Mouse (Mus musculus) myocyte (in vitro differentiated cells): ENCODE measurements at regions not wholly inside any gene's neighbourhood (a gene's known extent, or its start where the extent isn't known, plus 50 kb on each side); places are given as distances from the start of the nearest gene placed in this dataset.
"Not testable (repeated sequence)": the region's sequence is repeated elsewhere in the genome, so short reads cannot be mapped to it uniquely, and the experiment has no call there.

Experiments used
- H3K27me3 ChIP-seq: one replicate; pipeline ENCODE4 v1.6.1; 2011; ENCODE audit not compliant: control insufficient read depth, insufficient read depth, insufficient read length
- H3K36me3 ChIP-seq: one replicate; pipeline ENCODE4 v1.6.1; 2011; ENCODE audit not compliant: control insufficient read depth, insufficient read depth
- H3K4me2 ChIP-seq: one replicate; pipeline ENCODE4 v1.6.1; 2011; ENCODE audit warnings: low read depth, control low read depth
- H3K4me3 ChIP-seq: one replicate; pipeline ENCODE4 v1.5.1; 2011; ENCODE audit warnings: mild to moderate bottlenecking, control low read depth, moderate library complexity
- H3K79me2 ChIP-seq: one replicate; pipeline ENCODE4 v1.6.1; 2011; ENCODE audit not compliant: control insufficient read depth, insufficient read depth
- H3ac ChIP-seq: one replicate; pipeline ENCODE4 v1.6.1; 2011; ENCODE audit not compliant: control insufficient read depth, insufficient read length
- CEBPB ChIP-seq: IDR thresholded peaks from 2 replicates; pipeline ENCODE4 v1.6.1; 2011; ENCODE audit warnings: mild to moderate bottlenecking, moderate library complexity; ENCODE audit not compliant: poor library complexity, insufficient read depth, severe bottlenecking
- E2F4 ChIP-seq: IDR thresholded peaks from one replicate; pipeline ENCODE4 v1.6.1; 2011; ENCODE audit warnings: mild to moderate bottlenecking, control low read depth, moderate library complexity; ENCODE audit not compliant: insufficient read depth
- MAX ChIP-seq: IDR thresholded peaks from one replicate; pipeline ENCODE4 v1.6.1; 2011; ENCODE audit warnings: low read depth, mild to moderate bottlenecking, control low read depth
- MYOD1 ChIP-seq, 3 experiments: IDR thresholded peaks; one replicate each; pipeline ENCODE4 v1.6.1; 2011; ENCODE audit warnings: control low read depth in 2 of 3, low read depth in 2 of 3, mild to moderate bottlenecking in 2 of 3, moderate library complexity in 1 of 3; ENCODE audit not compliant: insufficient read length in 2 of 3, control insufficient read depth in 1 of 3
- MYOG ChIP-seq, 3 experiments: IDR thresholded peaks; one replicate each; pipeline ENCODE4 v1.6.1; 2011; ENCODE audit warnings: control low read depth in 2 of 3, low read depth in 2 of 3, mild to moderate bottlenecking in 2 of 3; ENCODE audit not compliant: insufficient read length in 2 of 3, control insufficient read depth in 1 of 3, insufficient read depth in 1 of 3
- POLR2A ChIP-seq: IDR thresholded peaks from one replicate; pipeline ENCODE4 v1.6.1; 2011; ENCODE audit warnings: low read depth, mild to moderate bottlenecking, control low read depth, moderate library complexity; ENCODE audit not compliant: insufficient read length
- POLR2AphosphoS2 ChIP-seq: IDR thresholded peaks from one replicate; pipeline ENCODE4 v1.6.1; 2011; ENCODE audit warnings: low read depth, control low read depth; ENCODE audit not compliant: insufficient read length
- REST ChIP-seq: IDR thresholded peaks from one replicate; pipeline ENCODE4 v1.6.1; 2011; ENCODE audit warnings: mild to moderate bottlenecking, control low read depth, moderate library complexity; ENCODE audit not compliant: insufficient read depth, insufficient read length
- SRF ChIP-seq: IDR thresholded peaks from one replicate; pipeline ENCODE4 v1.6.1; 2011; ENCODE audit warnings: low read depth; ENCODE audit not compliant: control insufficient read depth, insufficient read length
- TCF12 ChIP-seq: IDR thresholded peaks from one replicate; pipeline ENCODE4 v1.6.1; 2011; ENCODE audit warnings: mild to moderate bottlenecking, control low read depth; ENCODE audit not compliant: poor library complexity, insufficient read depth, severe bottlenecking
- TCF3 ChIP-seq: IDR thresholded peaks from one replicate; pipeline ENCODE4 v1.6.1; 2011; ENCODE audit warnings: low read depth, control low read depth; ENCODE audit not compliant: insufficient read length
- USF1 ChIP-seq: IDR thresholded peaks from one replicate; pipeline ENCODE4 v1.6.1; 2011; ENCODE audit warnings: low read depth, mild to moderate bottlenecking, control low read depth, moderate library complexity

DNA sequence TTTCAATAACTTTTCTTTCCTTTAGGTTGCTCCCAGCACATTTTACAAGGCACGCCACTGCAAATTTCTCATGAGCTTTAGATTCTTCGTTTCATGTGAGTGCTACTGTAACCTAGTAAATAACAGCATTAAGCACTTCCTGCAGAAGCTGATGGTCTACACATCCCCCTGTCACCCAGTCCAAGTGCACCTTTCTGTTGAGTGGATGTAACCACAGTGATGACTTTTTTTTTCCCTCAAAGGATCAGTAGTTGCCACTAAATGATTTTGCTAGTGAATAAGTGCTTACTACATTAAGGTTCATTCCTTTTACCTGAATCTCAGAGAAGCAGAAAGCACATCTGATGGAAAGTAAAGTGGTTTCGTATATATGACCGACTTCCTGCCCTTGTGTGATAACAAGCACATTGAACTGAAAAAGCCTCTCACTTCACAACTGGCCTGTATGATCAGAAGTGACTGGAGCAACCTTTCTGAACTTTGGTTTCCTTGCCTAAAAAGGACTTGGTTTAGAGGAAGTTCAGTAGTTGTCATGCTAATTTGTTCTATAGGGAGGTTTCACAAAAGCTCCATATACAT, 453.0 kb upstream of the Klf6 start:
- H3K27me3 ChIP-seq: no peaks in the 10 kb centered on the region
- TF ChIP-seq SRF: no peak
- no peaks in the 10 kb centered on the region for H3K36me3 ChIP-seq
- no peak overlapping the region for H3K4me3 ChIP-seq
- no peaks in the 10 kb centered on the region for H3K79me2 ChIP-seq
- H3K4me2 ChIP-seq: no peak overlapping the region
- no peak overlapping the region for H3ac ChIP-seq

DNA sequence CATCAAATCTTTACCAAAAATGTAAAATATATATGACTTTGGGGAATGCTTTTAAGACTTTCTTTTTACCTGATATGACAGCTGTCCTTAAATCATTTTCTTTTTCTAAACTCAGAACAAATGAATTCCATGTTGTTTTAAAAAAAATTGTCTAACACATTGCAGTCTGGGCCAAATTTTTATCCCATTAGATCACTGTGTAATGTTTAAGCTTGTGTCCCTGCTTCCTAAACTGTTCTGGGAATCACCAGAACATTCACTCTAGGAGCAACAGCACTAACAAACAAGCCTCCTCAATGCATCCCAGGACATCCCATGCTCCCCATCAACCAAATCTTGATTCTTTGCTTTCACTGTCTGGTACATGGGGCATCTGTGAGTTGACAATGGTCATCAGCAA, 449.2 kb upstream of the Klf6 start:
- no peaks in the 10 kb centered on the region for H3K36me3 ChIP-seq
- H3K4me2 ChIP-seq: peak overlapping the region; percentile 4
- H3K4me3 ChIP-seq: no peak overlapping the region
- H3ac ChIP-seq: no peak overlapping the region
- no peaks in the 10 kb centered on the region for H3K27me3 ChIP-seq
- TF ChIP-seq MYOG (IDR thresholded peaks at IDR 0.05; ENCODE audit: control insufficient read depth in 1 of 3, insufficient read depth in 1 of 3, insufficient read length in 2 of 3, low read depth in 2 of 3) (no peak), REST (no peak), E2F4 (no peak), USF1 (no peak)
- no peaks in the 10 kb centered on the region for H3K79me2 ChIP-seq

DNA sequence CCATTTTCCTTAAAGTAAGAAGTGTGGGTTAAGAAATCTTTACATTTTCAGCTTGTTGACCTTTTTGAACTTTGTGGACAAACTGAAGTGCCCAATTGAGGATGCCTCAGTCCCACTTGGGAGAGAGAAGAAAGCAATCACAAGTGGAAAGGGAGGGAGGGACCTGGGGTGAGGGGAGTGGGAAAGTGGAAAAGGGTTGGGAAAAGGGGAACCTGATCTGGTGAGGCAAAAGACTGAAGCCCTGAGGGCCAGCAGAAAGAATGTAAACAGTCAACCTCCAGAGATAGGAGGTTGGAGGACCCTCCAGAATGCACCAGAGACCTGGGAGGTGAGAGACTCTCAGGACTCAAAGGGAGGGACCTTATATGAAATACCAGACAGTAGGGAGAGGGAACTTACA, 448.3 kb upstream of the Klf6 start:
- not testable (repeated sequence) for H3K4me3 ChIP-seq, H3K27me3 ChIP-seq, H3ac ChIP-seq

DNA sequence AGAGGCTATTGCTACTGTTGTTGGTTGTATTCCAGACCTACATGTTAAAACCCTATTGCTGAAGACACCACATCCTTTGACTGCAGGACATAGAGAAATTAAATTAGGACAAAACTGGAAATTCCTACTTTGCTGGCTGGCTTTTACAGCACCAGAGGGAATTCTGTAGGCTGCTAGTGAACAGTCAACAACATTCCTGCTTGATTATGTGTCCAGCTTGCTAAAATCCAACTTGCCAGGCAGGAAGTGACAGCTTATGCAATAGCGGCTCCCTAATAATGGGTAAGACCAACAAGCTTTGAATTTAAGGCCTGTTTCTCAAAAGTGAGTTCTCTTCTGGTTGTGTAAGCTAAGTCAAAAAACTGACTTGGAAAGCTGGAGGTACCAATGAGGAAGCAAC, 437.2 kb upstream of the Klf6 start:
- Histone ChIP-seq H3K36me3 (no peaks in the 10 kb centered on the region), H3K79me2 (no peaks in the 10 kb centered on the region), H3K4me2 (peak overlapping the region; percentile 20), H3K4me3 (no peak overlapping the region), H3ac (no peak overlapping the region), H3K27me3 (no peaks in the 10 kb centered on the region)
- TF ChIP-seq CEBPB (peak; percentile 93), USF1 (no peak)

More for the DNA sequence above, 448.3 kb upstream of the Klf6 start:
- not testable (repeated sequence) for H3K36me3 ChIP-seq, H3K4me2 ChIP-seq, H3K79me2 ChIP-seq

DNA sequence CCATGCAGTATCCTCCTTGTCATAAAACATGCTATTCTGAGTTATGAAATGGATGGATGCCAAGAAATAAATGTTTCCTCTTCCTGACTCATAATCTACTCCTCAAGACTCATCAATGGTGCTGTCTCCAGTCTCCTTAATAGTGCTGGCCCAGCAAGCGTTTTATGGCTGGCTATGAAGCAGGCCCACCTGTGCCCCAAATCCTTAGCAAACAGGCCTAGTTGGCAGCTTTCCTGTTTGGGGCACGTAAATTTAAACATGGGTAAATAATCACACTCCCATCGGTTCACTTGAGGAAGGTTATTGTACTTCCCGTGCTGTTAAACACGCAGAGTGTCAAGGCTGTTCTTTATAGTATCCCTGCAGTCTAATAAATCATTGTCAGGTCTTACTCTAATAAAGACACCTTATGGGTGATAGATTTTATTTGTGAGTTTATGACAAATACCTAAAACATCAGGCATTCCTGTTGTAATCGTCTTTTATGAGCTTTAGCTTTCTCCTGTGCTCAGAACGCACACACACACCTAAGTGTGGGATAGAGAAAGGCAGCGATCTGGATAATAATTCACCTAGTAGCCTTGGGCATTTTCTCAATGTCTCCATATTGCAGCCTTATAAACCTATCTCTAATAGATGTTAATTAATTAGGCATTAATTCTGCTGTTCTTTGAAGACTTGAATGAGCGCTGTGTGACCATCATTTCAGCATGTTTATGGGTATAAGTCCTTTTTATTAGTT, 435.6 kb upstream of the Klf6 start:
- H3K4me2 ChIP-seq: no peak overlapping the region
- TF ChIP-seq POLR2A (no peak), MYOG (IDR thresholded peaks at IDR 0.05; ENCODE audit: control insufficient read depth in 1 of 3, insufficient read depth in 1 of 3, insufficient read length in 2 of 3, low read depth in 2 of 3) (no peak), CEBPB (no peak), TCF3 (no peak), SRF (no peak), MAX (no peak), MYOD1 (IDR thresholded peaks at IDR 0.05; ENCODE audit: control insufficient read depth in 1 of 3, insufficient read length in 2 of 3, low read depth in 2 of 3) (no peak)

DNA sequence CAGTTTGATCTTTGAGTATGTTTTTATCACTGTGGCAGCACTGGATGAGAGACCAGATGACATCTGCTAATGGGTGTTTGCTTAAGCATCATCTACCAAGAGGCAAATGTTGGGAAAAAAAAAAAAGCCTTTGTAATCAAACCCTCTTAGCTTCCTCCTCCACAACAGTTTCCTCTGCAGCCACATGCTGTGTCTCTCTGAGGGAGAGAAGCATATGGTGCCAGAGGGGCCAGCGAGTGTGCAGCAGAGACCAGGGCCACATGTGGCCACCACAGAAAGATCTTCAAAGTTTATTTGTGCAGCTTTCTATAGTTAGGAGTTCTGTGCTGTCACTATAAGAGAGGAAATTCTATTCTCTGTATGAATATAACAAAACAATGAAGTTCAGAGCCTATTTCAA, 427.6 kb upstream of the Klf6 start:
- Histone ChIP-seq H3K27me3 (no peaks in the 10 kb centered on the region), H3ac (no peak overlapping the region), H3K4me2 (no peak overlapping the region), H3K4me3 (no peak overlapping the region), H3K36me3 (no peaks in the 10 kb centered on the region), H3K79me2 (no peaks in the 10 kb centered on the region)
- TF ChIP-seq MYOD1 (IDR thresholded peaks at IDR 0.05; ENCODE audit: control insufficient read depth in 1 of 3, insufficient read length in 2 of 3, low read depth in 2 of 3) (peak in 1 of 3 experiments; percentile 21), E2F4 (no peak)

More for the DNA sequence above, 435.6 kb upstream of the Klf6 start:
- H3K36me3 ChIP-seq: no peaks in the 10 kb centered on the region
- H3K4me3 ChIP-seq: no peak overlapping the region
- no peak overlapping the region for H3ac ChIP-seq
- no peaks in the 10 kb centered on the region for H3K27me3 ChIP-seq
- H3K79me2 ChIP-seq: no peaks in the 10 kb centered on the region

DNA sequence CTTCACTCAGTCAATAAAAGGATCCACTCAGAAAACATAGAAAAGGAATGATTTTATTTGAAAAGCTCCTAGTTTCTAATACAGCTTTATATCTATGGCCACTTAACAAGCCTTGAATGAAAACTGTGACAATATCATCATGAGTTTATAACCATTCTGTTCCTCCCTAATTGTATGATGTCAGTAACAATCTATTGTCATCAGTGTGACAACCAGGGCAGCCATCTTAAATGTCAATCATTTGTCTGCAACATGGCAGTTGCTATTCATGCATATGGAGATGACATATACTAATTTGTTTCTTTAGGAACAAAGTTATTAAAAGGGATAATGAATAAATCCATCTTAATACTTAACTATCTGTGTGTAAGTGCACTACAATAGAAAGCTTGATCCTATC, 426.2 kb upstream of the Klf6 start:
- no peak overlapping the region for H3K4me3 ChIP-seq
- no peaks in the 10 kb centered on the region for H3K79me2 ChIP-seq
- no peaks in the 10 kb centered on the region for H3K36me3 ChIP-seq
- H3K27me3 ChIP-seq: no peaks in the 10 kb centered on the region
- H3K4me2 ChIP-seq: no peak overlapping the region
- H3ac ChIP-seq: no peak overlapping the region
- TF ChIP-seq CEBPB: no peak
- TF ChIP-seq E2F4: no peak
- TF ChIP-seq USF1: no peak
- no peak for TF ChIP-seq MYOG (IDR thresholded peaks at IDR 0.05; ENCODE audit: control insufficient read depth in 1 of 3, insufficient read depth in 1 of 3, insufficient read length in 2 of 3, low read depth in 2 of 3)
- TF ChIP-seq TCF12: no peak
- no peak for TF ChIP-seq MAX
- TF ChIP-seq REST: no peak
- TF ChIP-seq POLR2A: no peak
- TF ChIP-seq SRF: no peak
- TF ChIP-seq TCF3: no peak
- TF ChIP-seq MYOD1 (IDR thresholded peaks at IDR 0.05; ENCODE audit: control insufficient read depth in 1 of 3, insufficient read length in 2 of 3, low read depth in 2 of 3): no peak
- TF ChIP-seq POLR2AphosphoS2: no peak
